Mouse (Mus musculus) heart, embryonic 14.5 days (tissue): Measurements from ENCODE around the gene Cds2. TPM values are rescaled to one million over a fixed set of nuclear protein-coding genes. Genes with fewer than 3 reads are reported as not detected.

ENCODE experiments used
- ATAC-seq: fragments of 200-750 bp; cut with Nextera tagmentation; 2 replicates; pipeline ENCODE4 v1.8.0; 2017; ENCODE audit warnings: low read depth, moderate TSS enrichment; ENCODE audit not compliant: insufficient number of reproducible peaks, insufficient read depth, low FRiP score
- H3K27ac ChIP-seq, 2 experiments: fragments of 200-500 bp in 1 of 2; fragments of 300-500 bp in 1 of 2; sonication (generic) in 1 of 2; replicated peaks in 1 of 2; 2 replicates each; pipeline ENCODE4 v1.5.1; 2012 to 2014; ENCODE audit warnings: low read depth in 2 of 2, low read length in 2 of 2, control low read depth in 1 of 2, mild to moderate bottlenecking in 1 of 2, mixed read lengths in 1 of 2; ENCODE audit not compliant: control insufficient read depth in 1 of 2, insufficient read depth in 1 of 2
- H3K27me3 ChIP-seq: fragments of 300-500 bp; sonication (generic); 2 replicates; pipeline ENCODE4 v1.6.1; 2014; ENCODE audit warnings: mild to moderate bottlenecking, low read length, control low read depth; ENCODE audit not compliant: control insufficient read depth, insufficient read depth
- H3K36me3 ChIP-seq: fragments of 300-500 bp; sonication (generic); 2 replicates; pipeline ENCODE4 v1.6.1; 2014; ENCODE audit warnings: mild to moderate bottlenecking, control low read depth, low read length, mixed read lengths; ENCODE audit not compliant: control insufficient read depth, insufficient read depth
- H3K4me1 ChIP-seq, 2 experiments: fragments of 200-500 bp in 1 of 2; fragments of 300-500 bp in 1 of 2; sonication (generic) in 1 of 2; 2 replicates each; pipeline ENCODE4 v1.6.1; 2012 to 2014; ENCODE audit warnings: low read length in 2 of 2, control low read depth in 1 of 2, mixed read lengths in 1 of 2; ENCODE audit not compliant: control insufficient read depth in 2 of 2, insufficient read depth in 2 of 2
- H3K4me2 ChIP-seq: fragments of 300-500 bp; sonication (generic); 2 replicates; pipeline ENCODE4 v1.6.1; 2014; ENCODE audit warnings: mild to moderate bottlenecking, low read length
- H3K4me3 ChIP-seq, 2 experiments: fragments of 200-500 bp in 1 of 2; fragments of 300-500 bp in 1 of 2; sonication (generic) in 1 of 2; 2 replicates each; pipeline ENCODE4 v1.5.1; 2012 to 2014; ENCODE audit warnings: low read length in 2 of 2, mild to moderate bottlenecking in 2 of 2, control low read depth in 1 of 2, low read depth in 1 of 2, moderate library complexity in 1 of 2; ENCODE audit not compliant: control insufficient read depth in 1 of 2, insufficient read depth in 1 of 2
- H3K9ac ChIP-seq: fragments of 300-500 bp; sonication (generic); 2 replicates; pipeline ENCODE4 v1.6.1; 2014; ENCODE audit warnings: mild to moderate bottlenecking, low read length
- H3K9me3 ChIP-seq: fragments of 300-500 bp; sonication (generic); 2 replicates; pipeline ENCODE4 v1.6.1; 2016; ENCODE audit warnings: low read length, control low read depth; ENCODE audit not compliant: control insufficient read depth
- WGBS: fragments of 180-500 bp; shearing (Covaris S2); extraction: QIAGEN DNeasy Blood & Tissue Kit; methylation state at CpG from one replicate; pipeline ENCODE4 v1.1.7; 2014; 5-methylcytosine and 5-hydroxymethylcytosine counted together
- polyA plus RNA-seq: library from polyadenylated mRNA; unstranded; fragments of >200 nt; fragmentation: Nextera tagmentation; extraction: Ambion mirVana; gene quantifications from 2 replicates; pipeline ENCODE4 v1.2.1, GENCODE M21; 2014

Gene Cds2
- polyA plus RNA-seq, 1 experiment from 2014 or later = 21.3 TPM

- H3K27me3 ChIP-seq = no peaks in the 10 kb centered on the region
- peaks cover 0 to 5% of the 10 kb centered on the region in 2 experiments; a peak in 1 of 4 replicates for H3K4me1 ChIP-seq
- H3K9ac ChIP-seq = no peak overlapping the region
- ATAC-seq = no peak
- no peaks in the 10 kb centered on the region for H3K9me3 ChIP-seq
- no peak overlapping the region for H3K4me3 ChIP-seq
- WGBS = 94% methylated on average over 4 of the region's 4 CpGs
- no peak overlapping the region for H3K27ac ChIP-seq
- H3K36me3 ChIP-seq = peaks cover 91% of the 10 kb centered on the region
- H3K4me2 ChIP-seq = no peak overlapping the region
Observed at GRCm38 (mm10) chr2:132298250-132298649, 35.3 kb downstream of the Cds2 start.

DNA sequence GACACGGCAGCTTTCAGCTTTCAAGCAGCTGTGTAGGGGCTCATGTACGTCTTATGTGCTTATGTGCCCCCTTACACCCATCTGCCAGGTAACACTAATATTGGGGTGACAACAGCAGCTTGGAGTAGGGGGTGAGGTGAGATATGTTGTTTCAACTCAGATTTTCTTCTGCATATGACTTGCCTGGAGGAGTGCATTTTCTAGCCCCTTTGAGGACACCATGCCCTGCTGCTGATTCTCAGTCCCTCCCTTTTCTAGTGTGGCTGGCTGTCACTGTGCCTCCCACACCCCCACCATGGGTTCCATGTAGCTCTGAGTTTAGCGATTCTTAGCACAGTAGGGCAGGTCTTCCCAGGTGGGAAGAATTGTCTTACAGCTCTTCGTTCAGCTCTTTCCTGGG lies 38.5 kb downstream of the Cds2 start:
- no peak overlapping the region for H3K27ac ChIP-seq
- peaks cover 85% of the 10 kb centered on the region for H3K36me3 ChIP-seq
- no peaks in the 10 kb centered on the region for H3K4me1 ChIP-seq
- H3K27me3 ChIP-seq = no peaks in the 10 kb centered on the region
- 92% methylated on average over 4 of the region's 4 CpGs for WGBS
- ATAC-seq = no peak
- H3K4me2 ChIP-seq = no peak overlapping the region
- no peak overlapping the region for H3K9ac ChIP-seq
- H3K9me3 ChIP-seq = no peaks in the 10 kb centered on the region
- H3K4me3 ChIP-seq = no peak overlapping the region

DNA sequence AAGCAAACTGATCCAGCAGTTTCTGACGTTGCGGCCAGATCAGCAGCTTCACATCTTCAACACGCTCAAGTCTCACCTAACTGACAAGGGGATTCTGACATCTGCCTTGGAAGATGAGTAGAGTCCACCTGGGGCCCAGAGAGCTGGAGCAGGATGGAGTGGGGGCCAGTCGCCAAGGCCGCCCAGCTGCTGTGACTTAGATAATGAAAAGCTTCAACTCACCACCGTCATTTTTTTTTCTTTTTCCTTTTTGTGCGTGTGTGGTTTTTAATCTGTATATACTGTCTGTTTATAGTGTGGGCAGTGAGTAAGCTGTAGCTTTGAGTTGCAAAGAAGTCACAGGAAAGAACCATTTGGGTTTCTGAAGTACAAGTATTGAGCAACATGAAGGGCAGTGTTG lies 42.2 kb downstream of the Cds2 start:
- Histone ChIP-seq H3K4me2 (no peak overlapping the region), H3K27me3 (no peaks in the 10 kb centered on the region), H3K9ac (no peak overlapping the region), H3K9me3 (no peaks in the 10 kb centered on the region), H3K4me1 (no peaks in the 10 kb centered on the region), H3K27ac (no peak overlapping the region), H3K36me3 (peaks cover 71% of the 10 kb centered on the region), H3K4me3 (no peak overlapping the region)
- 83% methylated on average over 7 of the region's 7 CpGs for WGBS
- ATAC-seq = no peak

DNA sequence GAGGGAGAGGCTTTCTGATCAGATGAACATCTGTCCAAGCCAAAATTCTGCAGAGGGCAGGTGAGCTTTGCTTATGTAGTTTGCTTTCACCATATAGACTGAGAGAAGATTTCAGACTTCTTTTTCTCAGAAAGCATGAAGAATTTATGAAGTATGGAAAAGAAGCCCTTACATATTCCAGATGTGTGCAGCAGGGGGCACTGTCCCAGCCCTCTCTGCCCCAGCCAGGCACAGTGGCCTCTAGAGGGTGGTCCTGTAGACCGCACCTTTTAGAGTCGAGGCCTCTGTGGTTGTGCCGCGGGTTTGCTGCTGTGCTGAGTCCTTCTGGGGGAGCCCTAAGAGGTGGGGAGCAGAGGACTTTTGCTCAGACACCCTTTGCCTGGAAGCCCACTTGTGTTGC lies 43.0 kb downstream of the Cds2 start:
- H3K27me3 ChIP-seq = no peaks in the 10 kb centered on the region
- peaks cover 63% of the 10 kb centered on the region for H3K36me3 ChIP-seq
- ATAC-seq = no peak
- H3K4me2 ChIP-seq = no peak overlapping the region
- no peak overlapping the region for H3K4me3 ChIP-seq
- 51% methylated on average over 4 of the region's 4 CpGs for WGBS
- H3K27ac ChIP-seq = no peak overlapping the region
- H3K4me1 ChIP-seq = no peaks in the 10 kb centered on the region
- no peak overlapping the region for H3K9ac ChIP-seq
- no peaks in the 10 kb centered on the region for H3K9me3 ChIP-seq

- no peaks in the 10 kb centered on the region for H3K9me3 ChIP-seq
- H3K9ac ChIP-seq = no peak overlapping the region
- H3K4me3 ChIP-seq = no peak overlapping the region
- no peak for ATAC-seq
- H3K27ac ChIP-seq = no peak overlapping the region
- WGBS = 89% methylated on average over 11 of the region's 11 CpGs
- H3K4me1 ChIP-seq = no peaks in the 10 kb centered on the region
- H3K4me2 ChIP-seq = no peak overlapping the region
- peaks cover 56% of the 10 kb centered on the region for H3K36me3 ChIP-seq
- H3K27me3 ChIP-seq = no peaks in the 10 kb centered on the region
Observed at GRCm38 (mm10) chr2:132307213-132307843, 44.4 kb downstream of the Cds2 start.

DNA sequence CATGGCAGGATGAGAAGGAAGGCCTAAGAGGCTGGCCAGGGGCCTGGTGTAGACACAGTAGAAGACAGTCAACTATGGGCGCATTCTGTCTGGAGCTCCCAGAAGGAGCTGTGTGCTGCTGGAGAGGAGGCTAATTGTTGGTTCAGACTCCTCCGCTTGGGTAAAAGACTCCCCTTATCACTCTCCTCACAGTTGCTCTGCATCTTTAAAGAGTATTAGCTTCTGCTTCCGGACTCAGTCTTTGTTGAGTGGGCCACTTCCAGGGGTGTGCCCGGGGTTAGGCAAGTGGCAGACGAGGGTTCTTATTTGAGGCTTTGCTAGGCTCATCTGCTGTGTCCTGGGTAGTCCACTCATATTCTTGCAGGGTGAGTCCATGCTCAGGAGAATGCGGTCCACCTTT lies 45.9 kb downstream of the Cds2 start:
- 92% methylated on average over 6 of the region's 6 CpGs for WGBS

DNA sequence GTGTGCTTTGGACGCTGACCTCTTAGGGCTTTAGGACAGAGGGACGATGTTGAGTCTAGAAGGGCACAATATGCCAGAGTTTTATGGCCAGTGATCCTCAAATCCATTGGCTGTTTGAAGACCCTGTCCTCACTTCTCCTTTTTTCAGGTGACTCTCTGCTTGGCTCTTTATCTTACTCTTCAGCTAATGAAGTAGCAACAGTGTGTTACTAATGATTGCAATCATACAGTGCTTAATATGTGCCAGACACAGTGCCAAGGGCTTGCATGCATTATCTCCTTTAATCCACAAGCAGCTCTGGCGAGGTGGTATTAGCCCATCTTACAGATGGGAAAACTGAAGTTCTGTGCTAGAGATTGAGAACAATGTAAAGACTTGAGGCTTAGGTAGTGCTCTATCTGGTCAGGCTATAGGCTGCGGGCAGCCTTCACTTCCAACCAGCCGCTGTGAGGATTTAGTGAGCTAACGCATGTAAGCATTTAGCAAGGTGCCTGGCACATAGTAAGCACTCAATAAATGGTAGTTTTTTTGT lies 46.5 kb downstream of the Cds2 start:
- WGBS = 91% methylated on average over 6 of the region's 6 CpGs
- peaks cover 38% of the 10 kb centered on the region for H3K36me3 ChIP-seq
- no peak overlapping the region for H3K9ac ChIP-seq
- no peak overlapping the region for H3K4me2 ChIP-seq
- H3K4me1 ChIP-seq = no peaks in the 10 kb centered on the region
- ATAC-seq = no peak
- no peaks in the 10 kb centered on the region for H3K9me3 ChIP-seq
- H3K27me3 ChIP-seq = no peaks in the 10 kb centered on the region
- H3K27ac ChIP-seq = no peak overlapping the region
- no peak overlapping the region for H3K4me3 ChIP-seq

More for the DNA sequence above, 45.9 kb downstream of the Cds2 start:
- H3K4me3 ChIP-seq = no peak overlapping the region
- H3K4me1 ChIP-seq = no peaks in the 10 kb centered on the region
- H3K27me3 ChIP-seq = no peaks in the 10 kb centered on the region
- H3K27ac ChIP-seq = no peak overlapping the region
- no peak overlapping the region for H3K4me2 ChIP-seq
- H3K9ac ChIP-seq = no peak overlapping the region
- no peak for ATAC-seq
- peaks cover 43% of the 10 kb centered on the region for H3K36me3 ChIP-seq
- H3K9me3 ChIP-seq = no peaks in the 10 kb centered on the region

DNA sequence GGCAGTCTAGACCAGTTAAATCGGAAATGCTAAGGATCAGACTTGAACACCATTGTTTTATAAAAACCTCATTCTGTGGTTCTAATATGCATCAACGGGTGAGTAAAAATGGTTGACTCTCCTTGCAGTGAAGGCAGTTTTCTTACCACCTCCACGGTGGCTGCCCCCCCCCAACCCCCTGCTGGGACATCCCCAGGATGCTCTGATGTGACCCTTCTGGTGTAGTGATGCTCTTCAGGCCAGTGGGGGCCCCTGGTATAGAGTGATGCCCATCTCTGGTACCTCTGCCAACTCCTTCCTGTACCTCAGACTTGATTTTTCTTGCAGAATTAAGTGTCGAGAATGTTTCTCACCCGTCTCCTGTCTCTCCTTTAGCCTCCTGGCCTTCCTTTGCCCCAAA lies 49.7 kb downstream of the Cds2 start:
- H3K9me3 ChIP-seq = no peaks in the 10 kb centered on the region
- WGBS = 79% methylated on average over 5 of the region's 5 CpGs
- H3K27me3 ChIP-seq = no peaks in the 10 kb centered on the region
- ATAC-seq = no peak
- H3K4me1 ChIP-seq = no peaks in the 10 kb centered on the region
- H3K4me2 ChIP-seq = no peak overlapping the region
- no peak overlapping the region for H3K9ac ChIP-seq
- H3K4me3 ChIP-seq = no peak overlapping the region
- H3K27ac ChIP-seq = no peak overlapping the region
- H3K36me3 ChIP-seq = peaks cover 13% of the 10 kb centered on the region
